Mouse (Mus musculus): ENCODE results near the gene Cd81.

DNA sequence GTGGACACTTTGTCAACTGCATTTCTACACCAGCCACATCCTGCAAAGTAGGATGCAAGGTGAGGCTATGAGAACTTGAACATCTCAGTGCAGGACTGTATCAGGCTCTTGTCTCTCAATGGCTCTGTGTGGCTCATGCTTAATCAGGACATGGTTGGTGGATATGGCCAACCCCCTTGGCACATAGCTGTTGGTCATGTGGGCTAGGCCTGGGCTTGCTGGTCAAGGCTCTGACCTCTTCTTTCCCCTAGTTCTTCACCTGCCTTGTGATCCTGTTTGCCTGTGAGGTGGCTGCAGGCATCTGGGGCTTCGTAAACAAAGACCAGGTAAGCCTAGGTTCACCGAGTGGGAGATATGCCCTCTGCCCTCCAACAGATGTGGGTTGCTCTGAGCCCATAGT is 13.2 kb downstream of the Cd81 start:
- TF ChIP-seq POLR2A (IDR thresholded peaks at IDR 0.05; ENCODE audit: control insufficient read depth, low read depth, low read length) (no peak), CTCF (IDR thresholded peaks at IDR 0.05; ENCODE audit: control insufficient read depth, insufficient read depth, insufficient replicate concordance, low read depth, low read length) (no peak)

Data from testis, adult 2 months (tissue).